In the genomic region with DNA sequence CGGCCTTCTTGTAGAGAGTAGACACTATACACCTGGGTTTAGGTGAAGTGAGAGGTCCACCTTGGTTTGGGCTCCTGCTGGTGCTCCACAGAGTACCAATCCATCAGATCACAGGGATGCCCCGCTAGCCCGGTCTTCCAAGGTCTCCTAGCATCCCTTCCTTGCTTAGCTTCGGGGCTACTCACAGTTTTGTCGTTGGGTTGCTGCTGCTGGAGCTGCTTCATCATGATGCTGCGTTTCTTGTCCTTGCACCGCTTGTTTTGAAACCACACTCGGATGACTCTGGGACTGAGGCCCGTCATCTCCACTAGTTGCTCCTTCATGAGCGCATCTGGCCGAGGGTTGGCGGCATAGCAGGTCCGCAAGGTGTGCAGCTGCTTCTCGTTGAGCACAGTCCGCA, we compare ENCODE assay signal across 13 mouse cellular contexts. TPM values are rescaled to one million over a fixed set of nuclear protein-coding genes. Genes with fewer than 3 reads are reported as not detected.
DNase-seq lines count a peak whose midpoint lies in the region; ATAC-seq and TF ChIP-seq lines count a peak whose summit lies in the region.
"Had no signal": no experiment of that assay in that cellular context is flagged by ENCODE, and none has a peak within 500 bp of the region (broad histone marks: within the 10 kb centered on the region; RNA-seq: fewer than 3 reads in every experiment).

No protein-coding gene starts in this region.

- no peak for TF ChIP-seq POLR2A in ES-Bruce4 (IDR thresholded peaks at IDR 0.05; ENCODE audit: insufficient read depth, low read length)

- no peak for TF ChIP-seq EP300 in ES-Bruce4 (IDR thresholded peaks at IDR 0.05; ENCODE audit: insufficient read depth, low read depth, low read length)

- peak overlapping the region; percentile 33 for H3K4me2 ChIP-seq in forebrain, postnatal 0 days (ENCODE audit: low read depth)
- H3K4me2 ChIP-seq in neural tube, embryonic 11.5 days (ENCODE audit: low read depth), result peak overlapping the region; percentile 34
- H3K4me2 ChIP-seq: limb, embryonic 13.5 days had no signal

- TF ChIP-seq CTCF in E14TG2a.4 (conservative IDR thresholded peaks at IDR 0.05; ENCODE audit: low read length) (no peak), ES-Bruce4 (IDR thresholded peaks at IDR 0.05; ENCODE audit: low read depth, low read length) (no peak)
- no peak for TF ChIP-seq CTCF in forebrain, postnatal 0 days (IDR thresholded peaks at IDR 0.05; ENCODE audit: low read depth)

- peak; percentile 26 for DNase-seq in forebrain, postnatal 0 days
- DNase-seq in neural tube, embryonic 11.5 days (ENCODE audit: low spot score), result no peak
- DNase-seq in gastrocnemius, postnatal 36 days, result no peak
- no peak for DNase-seq in lung, postnatal 4 days
- DNase-seq in kidney, adult 11 months, result no peak
- DNase-seq: heart, postnatal 4 days; kidney, postnatal 14 days had no signal

- WGBS in forebrain, postnatal 0 days, result 7% methylated on average over 15 of the region's 15 CpGs
- 1% methylated on average over 15 of the region's 15 CpGs for WGBS in neural tube, embryonic 11.5 days

- peaks cover 26% of the 10 kb centered on the region for H3K4me1 ChIP-seq in E14TG2a.4 (replicated peaks; ENCODE audit: low read depth, low read length)
- H3K4me1 ChIP-seq in ES-Bruce4 (ENCODE audit: control insufficient read depth, insufficient read depth, low read length), result no peaks in the 10 kb centered on the region
- H3K4me1 ChIP-seq in forebrain, postnatal 0 days (ENCODE audit: insufficient read depth), result peaks cover 3% of the 10 kb centered on the region; the same call in 1 of the 2 replicates
- H3K4me1 ChIP-seq in neural tube, embryonic 11.5 days (ENCODE audit: control insufficient read depth, insufficient read depth, low read length), result no peaks in the 10 kb centered on the region

- H3K4me3 ChIP-seq in E14TG2a.4 (replicated peaks; ENCODE audit: low read length) (peak overlapping the region; percentile 49), ES-Bruce4 (ENCODE audit: low read depth, low read length) (peak overlapping the region; percentile 18)
- H3K4me3 ChIP-seq in forebrain, postnatal 0 days (ENCODE audit: low read depth, low read length), result peak overlapping the region; percentile 9
- H3K4me3 ChIP-seq in neural tube, embryonic 11.5 days (ENCODE audit: low read depth, low read length), result peak overlapping the region; percentile 21; the same call in 1 of the 2 replicates
- H3K4me3 ChIP-seq: limb, embryonic 13.5 days had no signal

- H3K27ac ChIP-seq in ES-Bruce4 (ENCODE audit: insufficient read depth, low read length), result no peak overlapping the region
- peak overlapping the region; percentile 50; the same call in 1 of the 2 replicates for H3K27ac ChIP-seq in forebrain, postnatal 0 days (ENCODE audit: low read depth, low read length)
- H3K27ac ChIP-seq in neural tube, embryonic 11.5 days (ENCODE audit: low read depth, low read length), result 0 out of 2 replicates have a peak overlapping the region, but pooled peaks have one; percentile 5
- H3K27ac ChIP-seq: limb, embryonic 13.5 days had no signal

- ATAC-seq in forebrain, postnatal 0 days, result no peak
- ATAC-seq in neural tube, embryonic 11.5 days (ENCODE audit: insufficient read depth, low FRiP score, low TSS enrichment), result no peak

- intact Hi-C loops in gastrocnemius, postnatal 36 days (cut with DNase I), result no loop called here

- no peaks in the 10 kb centered on the region for H3K36me3 ChIP-seq in E14TG2a.4 (ENCODE audit: insufficient read depth, low read length)
- no peaks in the 10 kb centered on the region for H3K36me3 ChIP-seq in ES-Bruce4 (ENCODE audit: control insufficient read depth, insufficient read depth, low read length, poor library complexity, severe bottlenecking)
- H3K36me3 ChIP-seq in forebrain, postnatal 0 days (ENCODE audit: insufficient read depth), result no peaks in the 10 kb centered on the region
- no peaks in the 10 kb centered on the region for H3K36me3 ChIP-seq in neural tube, embryonic 11.5 days (ENCODE audit: control insufficient read depth, insufficient read depth, low read length)
- H3K36me3 ChIP-seq: G1E; limb, embryonic 13.5 days had no signal

- H3K9me3 ChIP-seq in E14TG2a.4 (ENCODE audit: low read length), result peaks cover 7% of the 10 kb centered on the region; the same call in 1 of the 2 replicates
- no peaks in the 10 kb centered on the region for H3K9me3 ChIP-seq in ES-Bruce4 (replicated peaks; ENCODE audit: control insufficient read depth, insufficient read depth, low read length, poor library complexity, severe bottlenecking)
- H3K9me3 ChIP-seq in forebrain, postnatal 0 days (ENCODE audit: low read length), result no peaks in the 10 kb centered on the region
- no peaks in the 10 kb centered on the region for H3K9me3 ChIP-seq in neural tube, embryonic 11.5 days (ENCODE audit: control insufficient read depth, low read length)
- H3K9me3 ChIP-seq: limb, embryonic 13.5 days had no signal

- H3K9ac ChIP-seq in ES-Bruce4 (ENCODE audit: low read depth, poor library complexity, severe bottlenecking), result no peak overlapping the region
- H3K9ac ChIP-seq in forebrain, postnatal 0 days, result no peak overlapping the region
- 0 out of 2 replicates have a peak overlapping the region, but pooled peaks have one; percentile 30 for H3K9ac ChIP-seq in neural tube, embryonic 11.5 days (ENCODE audit: low read length)
- H3K9ac ChIP-seq: limb, embryonic 13.5 days had no signal

- peaks cover 76% of the 10 kb centered on the region for H3K27me3 ChIP-seq in E14TG2a.4 (ENCODE audit: insufficient read depth, low read length)
- peaks cover 29% of the 10 kb centered on the region for H3K27me3 ChIP-seq in ES-Bruce4 (ENCODE audit: control insufficient read depth, insufficient read depth, low read length, poor library complexity, severe bottlenecking)
- peaks cover 79% of the 10 kb centered on the region for H3K27me3 ChIP-seq in forebrain, postnatal 0 days (ENCODE audit: insufficient read depth, low read length)
- peaks cover 92% of the 10 kb centered on the region for H3K27me3 ChIP-seq in neural tube, embryonic 11.5 days (ENCODE audit: control insufficient read depth, insufficient read depth, low read length)

RNA-seq across cellular contexts. Expression of gene Isl1, which starts 6.6 kb away (rescaled TPM):
- not detected in 2 replicates for polyA plus RNA-seq in ES-Bruce4 (2011; ENCODE audit: insufficient read depth, insufficient read length, low read depth, missing spikeins)
- 54.9 and 62.9 TPM in 2 replicates for total RNA-seq in forebrain, postnatal 0 days (2014; rRNA removed)
- 39.5 and 46.5 TPM in 2 replicates for polyA plus RNA-seq in forebrain, postnatal 0 days (2015; fragmentation: Nextera tagmentation; extraction: Ambion mirVana)
- polyA plus RNA-seq in neural tube, embryonic 11.5 days (2014; fragmentation: Nextera tagmentation; extraction: Ambion mirVana), result 111 and 136 TPM in 2 replicates
- under 1 TPM; 0.10 to 0.41 TPM for total RNA-seq in gastrocnemius, postnatal 36 days (2021)
- total RNA-seq: common myeloid progenitor, adult 5-6 weeks; monocyte, adult 5-6 weeks had no signal
- polyA plus RNA-seq: G1E had no signal

Comparison
In these comparisons a context has a peak if more than half of its experiments do, and no peak if none do; other contexts are left out.
1. RNA of gene Isl1, which starts 6.6 kb away (polyA plus RNA-seq): 111 to 136 TPM in neural tube, embryonic 11.5 days and 39.5 to 46.5 TPM in forebrain, postnatal 0 days; not detected in ES-Bruce4; every median in the first group is over 10 times any median in the second.
2. Peak in every context shown above with its lines, with median percentiles within 50 percentile points of each other: H3K4me3 ChIP-seq.